Mouse (Mus musculus) left cerebral cortex, postnatal 14 days (tissue): ENCODE measurements at regions not wholly inside any gene's neighbourhood (a gene's known extent, or its start where the extent isn't known, plus 50 kb on each side); places are given as distances from the start of the nearest gene placed in this dataset.
"Not testable (repeated sequence)": the region's sequence is repeated elsewhere in the genome, so short reads cannot be mapped to it uniquely, and the experiment has no call there.

Source experiments
- DNase-seq, 2 experiments: peaks; one replicate each; pipeline ENCODE4 v3.0.0; 2021 to 2022; ENCODE audit warnings: low spot score in 2 of 2, mixed read lengths in 1 of 2
- intact Hi-C: fragments of 180-260 bp; cut with DNase I; formaldehyde crosslinking; loops from one replicate; pipeline ENCODE4 v1.15.1; 2025

GRCm38 (mm10) chr14:87215099-87215498 is 74.1 kb upstream of the Diaph3 start:
- intact Hi-C loops: no loop called here

GRCm38 (mm10) chr14:87217042-87217441 is 76.0 kb upstream of the Diaph3 start:
- intact Hi-C loops: no loop called here
- no peak for DNase-seq

More at GRCm38 (mm10) chr14:87215099-87215498, 74.1 kb upstream of the Diaph3 start:
- peak; percentile 88 to 91 for DNase-seq

- no peak for DNase-seq
- intact Hi-C loops: no loop called here
Measured at GRCm38 (mm10) chr14:87219975-87220374, 78.9 kb upstream of the Diaph3 start.

DNA sequence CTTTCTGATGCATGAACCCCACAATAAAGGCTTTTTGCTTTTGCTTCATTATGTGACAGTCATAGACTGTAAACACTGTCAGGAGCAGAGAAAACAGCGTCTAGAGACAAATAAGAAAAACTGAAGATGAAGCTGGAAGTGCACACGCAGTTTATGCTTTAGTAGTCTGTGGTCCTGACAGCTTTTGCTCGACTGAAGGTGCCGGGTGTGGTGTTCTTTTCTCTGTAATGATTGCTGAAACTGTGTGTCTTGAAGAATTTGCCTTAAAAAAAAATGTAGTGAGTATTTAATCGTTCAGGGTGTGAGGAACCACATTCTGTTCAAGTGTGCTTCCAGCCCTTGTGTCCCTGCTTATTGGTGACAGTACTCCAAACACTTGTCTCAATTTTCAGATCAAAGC is 83.8 kb upstream of the Diaph3 start:
- intact Hi-C loops: no loop called here
- no peak for DNase-seq

- intact Hi-C loops: no loop called here
- DNase-seq: no peak
Measured at GRCm38 (mm10) chr14:87249258-87249657, 108.2 kb upstream of the Diaph3 start.

DNA sequence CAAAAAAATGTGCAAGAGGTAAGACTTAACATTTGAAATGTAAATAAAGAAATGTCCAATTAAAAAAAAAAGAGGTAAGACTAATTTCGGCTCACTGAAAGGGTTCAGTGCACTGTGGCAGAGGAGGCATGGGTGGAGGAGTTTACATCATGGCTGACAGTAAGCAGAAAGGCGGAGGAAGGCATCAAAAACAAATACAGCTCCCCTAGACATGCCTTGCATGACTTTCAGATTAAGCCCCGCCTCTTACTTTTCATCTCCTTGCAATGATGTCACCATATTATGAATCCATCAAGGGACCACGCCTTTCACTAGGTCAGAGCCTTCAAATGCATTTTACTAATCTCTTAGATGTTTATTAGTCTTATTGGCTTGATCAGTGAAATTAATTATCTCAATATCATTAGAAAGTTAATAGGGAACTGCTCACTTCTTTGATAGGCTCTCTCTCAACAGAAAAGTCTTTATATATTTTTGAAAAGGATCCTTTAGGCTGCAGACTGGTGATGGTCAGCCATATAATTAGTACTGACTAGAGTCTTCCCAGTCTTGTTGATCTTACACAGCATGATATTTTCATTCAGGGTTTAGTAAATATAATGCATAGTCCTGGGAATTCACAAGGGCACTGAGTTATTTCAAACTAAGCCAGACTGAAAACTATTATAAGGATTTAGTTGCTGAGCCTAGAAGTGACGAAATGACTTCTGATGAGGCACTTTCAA is 114.6 kb upstream of the Diaph3 start:
- intact Hi-C loops: no loop called here
- DNase-seq: no peak

- DNase-seq: no peak
- intact Hi-C loops: no loop called here
Measured at GRCm38 (mm10) chr14:87261726-87262125, 120.7 kb upstream of the Diaph3 start.

DNA sequence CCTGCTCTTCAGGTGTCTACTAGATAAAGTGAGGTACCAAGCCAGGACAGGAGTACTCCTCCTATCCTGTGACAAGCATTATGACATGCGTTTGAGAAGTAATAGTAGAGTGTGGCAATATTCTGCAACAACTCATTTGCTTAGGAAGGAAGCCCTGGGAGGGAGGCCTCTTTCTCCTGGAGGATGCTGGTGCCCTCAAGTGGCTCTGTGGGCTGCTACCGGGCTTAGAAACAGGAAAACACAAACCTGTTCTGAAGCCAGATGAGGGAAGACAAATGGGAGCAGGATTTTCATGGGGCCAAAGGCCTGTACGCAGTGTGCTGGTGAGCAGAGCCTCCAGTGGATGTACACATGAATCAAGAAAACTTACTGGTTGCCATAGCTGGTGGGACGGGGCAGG is 123.8 kb upstream of the Diaph3 start:
- no peak for DNase-seq
- intact Hi-C loops: no loop called here

DNA sequence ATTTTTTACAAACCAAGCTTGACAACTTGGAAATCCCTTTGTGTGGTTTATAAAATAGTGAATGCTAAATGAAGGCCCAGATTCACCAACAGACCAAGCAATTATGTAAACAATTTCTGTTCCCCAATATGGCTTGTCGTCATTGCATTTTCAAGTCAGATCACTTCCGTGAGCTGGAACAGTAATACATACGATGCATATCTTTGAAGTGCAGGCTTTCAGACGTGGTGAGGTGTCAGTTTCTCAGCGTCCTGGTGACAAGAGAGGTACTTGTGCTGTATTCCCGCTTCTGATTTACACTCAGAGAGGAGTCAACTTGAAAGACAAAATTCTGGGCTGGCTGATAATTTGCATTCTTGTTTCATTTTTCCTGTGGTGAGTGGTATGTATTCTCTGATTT is 125.3 kb upstream of the Diaph3 start:
- no peak for DNase-seq
- intact Hi-C loops: no loop called here

- DNase-seq, intact Hi-C loops: not testable (repeated sequence)
Measured at GRCm38 (mm10) chr14:87289266-87289665, 127.2 kb upstream of the Tdrd3 start.

GRCm38 (mm10) chr14:87289708-87290243 is 126.7 kb upstream of the Tdrd3 start:
- intact Hi-C loops: no loop called here

GRCm38 (mm10) chr14:87295206-87295605 is 121.2 kb upstream of the Tdrd3 start:
- no peak for DNase-seq
- intact Hi-C loops: no loop called here

More at GRCm38 (mm10) chr14:87289708-87290243, 126.7 kb upstream of the Tdrd3 start:
- no peak for DNase-seq

GRCm38 (mm10) chr14:87297160-87297559 is 119.3 kb upstream of the Tdrd3 start:
- no peak for DNase-seq
- intact Hi-C loops: no loop called here

DNA sequence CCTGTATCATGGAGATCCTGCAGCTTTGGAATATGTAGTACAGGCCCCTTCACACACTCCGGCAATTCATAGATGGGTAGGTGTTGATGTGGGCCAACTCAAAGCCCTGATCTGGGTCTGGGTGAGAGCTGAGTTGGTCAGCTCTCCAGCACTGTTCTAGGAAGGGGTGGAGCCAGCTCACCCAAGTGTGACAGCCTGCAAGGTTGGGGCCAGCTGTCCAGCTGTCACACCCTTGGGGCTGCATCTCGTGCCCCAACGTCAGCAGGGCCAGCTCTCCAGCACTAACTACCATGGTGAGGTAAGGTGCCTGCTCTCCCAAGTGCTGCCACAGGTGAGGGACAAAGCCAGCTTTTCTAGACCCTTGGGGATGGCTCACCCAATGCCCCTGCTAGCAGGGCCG is 115.6 kb upstream of the Tdrd3 start:
- intact Hi-C loops: no loop called here
- DNase-seq: no peak

DNA sequence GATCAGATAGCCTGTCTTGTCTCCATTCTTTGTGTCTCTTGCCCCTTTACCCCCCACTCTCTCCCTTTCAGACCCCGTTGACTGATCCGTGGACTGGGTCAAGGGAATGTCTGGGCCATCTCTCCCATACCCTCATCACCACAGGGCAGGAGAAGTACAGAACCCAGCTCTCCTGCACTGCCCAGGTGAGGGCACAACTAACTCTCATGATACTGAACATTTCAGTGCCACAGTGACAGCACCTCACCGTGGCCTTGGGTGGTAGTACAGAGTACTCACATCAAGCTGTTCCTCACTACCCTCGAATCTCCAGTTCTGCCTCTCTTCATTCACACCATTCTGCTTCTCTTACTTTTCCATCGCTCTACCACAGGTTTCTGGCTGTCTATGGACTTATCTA is 114.9 kb upstream of the Tdrd3 start:
- DNase-seq: no peak
- intact Hi-C loops: no loop called here

DNA sequence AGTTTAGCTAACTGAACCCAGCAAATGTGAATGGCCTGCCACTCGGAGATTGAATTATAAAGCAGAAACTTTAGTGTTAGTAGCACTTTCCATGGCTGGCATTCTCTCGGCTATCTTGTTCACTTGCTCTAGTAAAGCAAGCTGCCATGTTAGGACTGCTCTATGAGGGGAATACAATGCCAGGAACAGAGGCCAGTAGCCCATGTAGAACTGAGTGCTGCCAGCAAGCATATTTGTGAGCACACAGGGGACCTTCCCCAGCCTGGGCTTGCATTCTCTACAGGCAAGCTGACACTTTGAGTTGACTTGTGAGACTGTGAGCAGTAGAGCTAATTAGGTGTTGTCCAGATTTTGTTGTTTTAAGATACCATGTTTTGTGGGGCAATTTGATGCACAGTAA is 111.0 kb upstream of the Tdrd3 start:
- DNase-seq: no peak
- intact Hi-C loops: no loop called here

GRCm38 (mm10) chr14:87306011-87306410 is 110.4 kb upstream of the Tdrd3 start:
- DNase-seq: no peak
- intact Hi-C loops: no loop called here

- DNase-seq: no peak
- intact Hi-C loops: no loop called here
Measured at GRCm38 (mm10) chr14:87308016-87308415, 108.4 kb upstream of the Tdrd3 start.

DNA sequence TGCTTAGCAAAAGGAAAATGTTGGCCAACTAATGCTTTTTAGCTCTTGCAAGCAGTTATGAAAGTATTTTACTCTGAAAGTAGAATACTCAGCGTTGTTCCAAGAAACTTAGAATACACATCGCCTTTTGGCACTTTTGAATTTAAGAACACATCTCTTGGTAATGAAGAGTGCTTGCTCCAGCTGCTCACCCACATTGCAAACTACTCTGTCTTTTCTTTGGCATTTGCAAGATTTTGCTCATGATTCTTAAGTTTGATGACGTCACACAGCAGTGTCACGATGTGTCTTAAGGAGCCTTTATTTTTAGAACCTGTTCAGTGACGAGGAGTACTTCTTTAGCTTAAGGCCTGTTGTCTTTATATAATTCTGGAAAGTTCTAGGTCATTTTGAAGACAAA is 104.1 kb upstream of the Tdrd3 start:
- intact Hi-C loops: no loop called here
- DNase-seq: peak; percentile 5 to 52

DNA sequence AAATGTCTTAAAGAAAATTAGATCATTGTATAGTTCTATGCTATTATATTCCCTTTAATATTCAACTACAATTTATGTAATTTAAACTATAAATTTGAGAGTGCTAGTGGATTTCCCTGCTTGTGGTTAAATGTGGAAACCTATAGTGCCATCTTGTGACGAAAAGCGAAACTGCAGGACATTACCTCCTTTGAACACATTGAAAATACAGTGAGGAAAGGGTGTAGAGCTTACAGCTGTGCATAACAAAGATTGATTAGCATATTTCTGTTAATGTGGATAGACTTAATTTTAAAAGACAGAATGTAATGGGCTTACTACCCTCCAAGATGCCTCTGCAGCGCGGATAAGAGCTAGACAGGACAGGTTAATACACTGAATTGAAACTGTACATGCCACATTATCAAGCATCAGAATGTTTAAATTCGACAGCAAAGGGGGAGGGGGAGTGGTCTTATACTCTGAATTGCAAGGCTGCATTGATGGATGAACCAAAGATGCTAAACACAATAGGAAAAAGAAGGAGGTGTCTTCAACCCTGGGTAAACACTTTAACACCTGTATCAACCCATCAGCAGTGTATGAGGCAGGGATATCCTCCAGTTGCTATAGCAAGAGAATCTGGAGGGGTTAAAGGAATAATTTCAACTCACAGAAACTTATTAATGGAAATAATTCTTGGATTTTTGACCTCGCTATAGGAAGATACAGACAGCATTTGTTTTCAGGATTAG is 101.3 kb upstream of the Tdrd3 start:
- DNase-seq: peak; percentile 81 to 88
- intact Hi-C loops: no loop called here

- intact Hi-C loops: no loop called here
Measured at GRCm38 (mm10) chr14:87327841-87328240, 88.6 kb upstream of the Tdrd3 start.

More at GRCm38 (mm10) chr14:87327841-87328240, 88.6 kb upstream of the Tdrd3 start:
- DNase-seq: no peak
